Mouse (Mus musculus): ENCODE data around the gene Rrbp1. TPM values are rescaled to one million over a fixed set of nuclear protein-coding genes. Genes with fewer than 3 reads are reported as not detected.

The Rrbp1 gene
- total RNA-seq, 4 experiments from 2014 or later, result 21.1 to 36.7 (median 29.5) TPM

DNA sequence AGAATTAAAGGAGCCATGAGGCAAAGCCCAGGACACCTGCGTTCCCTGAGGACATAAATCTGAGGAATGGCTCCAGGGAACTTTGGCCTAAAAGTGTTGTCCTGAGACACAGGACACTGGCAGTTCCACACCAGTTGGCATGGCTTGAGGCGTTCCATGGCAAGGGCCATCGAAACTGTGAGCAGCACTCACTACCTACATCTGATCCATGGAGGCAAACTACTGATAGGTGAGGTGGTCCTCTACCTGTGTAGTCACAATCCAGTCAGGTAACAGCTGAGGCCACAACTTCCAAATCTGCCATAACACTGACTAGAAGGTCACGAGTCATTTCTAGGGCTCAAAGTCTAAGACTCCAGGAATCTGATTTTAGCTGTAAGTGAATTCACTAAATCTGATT lies 55.3 kb downstream of the Rrbp1 start:
- no peak for DNase-seq (ENCODE audit: low spot score in 2 of 2)

DNA sequence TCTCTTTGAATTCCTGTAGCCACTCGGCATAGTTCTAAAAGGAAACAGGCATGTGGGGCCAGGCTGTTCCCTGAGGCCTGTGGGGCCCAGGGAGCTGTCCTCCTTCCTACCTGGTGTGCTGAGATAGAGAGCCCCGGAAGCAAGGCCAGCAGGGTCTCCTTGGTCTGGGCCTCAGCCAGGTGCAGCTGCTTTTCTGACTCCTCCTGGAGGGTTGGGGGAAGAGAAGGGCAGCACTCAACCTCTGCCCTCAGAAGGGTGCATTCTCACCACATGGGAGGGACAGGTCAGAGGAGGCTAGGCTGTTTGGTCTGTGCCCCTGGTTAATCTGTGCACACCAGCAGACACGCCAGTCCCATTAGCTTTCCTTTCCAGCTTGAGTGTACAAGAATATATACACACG lies 56.1 kb downstream of the Rrbp1 start:
- no peak for DNase-seq (ENCODE audit: low spot score in 2 of 2)

GRCm38 (mm10) chr2:143953944-143954343 lies 57.1 kb downstream of the Rrbp1 start:
- DNase-seq (ENCODE audit: low spot score in 2 of 2), result no peak

DNA sequence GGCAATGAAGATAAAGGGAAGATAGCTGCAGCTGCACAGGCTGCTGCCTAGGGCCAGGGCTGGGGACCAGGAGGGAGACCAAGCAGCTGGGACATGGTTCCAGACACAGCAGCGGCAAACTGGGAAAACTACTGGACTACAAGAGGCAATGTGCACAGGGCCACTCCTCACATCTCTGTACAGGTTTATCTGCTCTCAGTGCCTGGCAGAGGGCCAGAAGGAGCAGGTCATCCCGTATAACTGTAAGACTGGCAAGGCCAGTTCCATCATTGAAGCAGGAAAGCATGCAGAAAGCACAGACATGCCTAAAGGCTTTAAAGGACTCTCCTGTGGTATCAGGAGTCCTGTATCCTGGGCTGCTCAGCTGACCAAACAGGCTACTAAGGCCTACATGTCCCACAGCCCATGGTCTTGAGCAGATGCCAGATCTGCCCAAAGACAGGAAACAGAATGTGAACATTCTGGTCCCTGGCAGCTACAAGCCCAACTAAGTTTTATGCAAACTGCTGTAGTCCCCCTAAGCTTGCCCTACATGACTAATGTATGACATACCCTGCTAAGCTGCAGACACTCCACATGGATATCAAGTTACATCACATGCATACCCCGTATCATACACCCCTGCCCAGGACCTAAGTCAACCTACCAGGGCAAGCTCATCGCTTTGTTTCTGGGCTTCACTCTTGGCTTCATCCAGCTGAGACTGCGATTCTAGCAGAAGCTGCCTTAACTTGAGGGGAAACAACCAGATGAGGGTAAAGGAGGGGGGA lies 59.3 kb downstream of the Rrbp1 start:
- DNase-seq (ENCODE audit: low spot score in 2 of 2), result no peak

GRCm38 (mm10) chr2:143951028-143951420 lies 60.0 kb downstream of the Rrbp1 start:
- DNase-seq (ENCODE audit: low spot score in 2 of 2), result no peak

GRCm38 (mm10) chr2:143950290-143951027 lies 60.6 kb downstream of the Rrbp1 start:
- no peak for DNase-seq (ENCODE audit: low spot score in 2 of 2)

GRCm38 (mm10) chr2:143949217-143949616 lies 61.8 kb downstream of the Rrbp1 start:
- no peak for DNase-seq (ENCODE audit: low spot score in 2 of 2)

- DNase-seq (ENCODE audit: low spot score in 2 of 2), result no peak
These were observed 62.6 kb downstream of the Rrbp1 start for GRCm38 (mm10) chr2:143948416-143948815.

- no peak for DNase-seq (ENCODE audit: low spot score in 2 of 2)
These were observed 63.1 kb downstream of the Rrbp1 start for GRCm38 (mm10) chr2:143947981-143948380.

DNA sequence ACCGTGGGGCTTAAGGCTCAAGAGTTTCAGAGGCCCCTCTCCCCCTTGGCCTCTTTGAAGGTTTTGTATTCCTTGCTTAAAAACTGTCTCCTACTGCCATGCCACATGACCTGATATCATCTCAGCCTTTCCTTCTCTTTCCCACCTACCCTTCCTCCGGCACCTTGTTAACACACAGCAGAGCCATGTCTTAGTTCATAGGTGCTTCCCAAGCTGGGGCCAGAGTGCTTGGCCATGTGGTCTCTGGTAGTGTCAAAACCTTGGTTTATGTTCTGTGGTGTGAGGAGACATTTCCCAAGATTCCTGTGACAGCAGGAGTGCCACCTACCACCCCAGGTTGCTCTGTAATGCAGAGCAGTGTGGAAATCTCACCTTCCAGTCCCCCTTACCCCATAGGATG lies 64.7 kb downstream of the Rrbp1 start:
- DNase-seq (ENCODE audit: low spot score in 2 of 2), result no peak

- DNase-seq (ENCODE audit: low spot score in 2 of 2), result no peak
These were observed 65.5 kb downstream of the Rrbp1 start for GRCm38 (mm10) chr2:143945466-143946075.

GRCm38 (mm10) chr2:143944796-143945195 lies 66.3 kb downstream of the Rrbp1 start:
- DNase-seq (ENCODE audit: low spot score in 2 of 2), result no peak

DNA sequence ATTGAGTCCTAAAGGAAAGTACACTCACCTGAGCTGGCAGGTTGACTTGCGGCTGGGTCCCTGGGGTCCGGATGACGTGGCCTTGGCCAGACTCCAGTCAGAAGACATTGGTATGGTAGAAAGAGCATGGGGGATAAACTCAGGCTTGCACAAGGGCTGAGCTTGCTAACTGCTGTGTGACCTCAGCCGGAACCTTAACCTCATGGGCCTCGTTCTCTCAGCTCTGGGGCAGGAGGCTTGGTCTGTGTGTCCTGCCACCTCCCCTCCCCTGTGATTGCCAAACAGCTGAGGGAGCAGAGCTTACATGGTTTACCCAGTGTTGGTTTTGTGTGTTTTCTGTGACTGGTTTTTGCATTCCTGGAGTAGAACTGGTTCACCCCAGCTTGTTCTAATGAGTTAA lies 70.7 kb downstream of the Rrbp1 start:
- no peak for DNase-seq (ENCODE audit: low spot score in 2 of 2)

DNA sequence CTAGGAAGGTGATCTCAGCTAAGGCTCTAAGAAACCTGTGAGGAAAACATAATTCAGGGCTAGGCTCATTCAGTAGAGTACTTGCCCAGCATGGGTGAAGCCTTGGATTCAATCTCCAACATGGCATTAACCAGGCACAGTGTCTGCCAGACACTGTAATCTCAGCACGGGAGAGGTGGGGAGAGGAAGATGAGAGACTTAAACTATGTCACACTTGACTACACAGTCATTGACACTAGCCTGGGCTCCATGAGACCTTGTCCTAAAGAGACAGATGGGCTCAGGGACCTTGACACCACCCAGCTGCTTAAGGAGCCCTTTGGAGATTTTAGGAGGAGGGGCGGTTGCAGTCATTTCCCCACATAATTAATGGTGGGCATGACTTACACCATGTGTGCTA lies 73.2 kb downstream of the Rrbp1 start:
- DNase-seq (ENCODE audit: low spot score in 2 of 2), result no peak

GRCm38 (mm10) chr2:143934439-143934838 lies 76.6 kb downstream of the Rrbp1 start:
- DNase-seq (ENCODE audit: low spot score in 2 of 2), result no peak

DNA sequence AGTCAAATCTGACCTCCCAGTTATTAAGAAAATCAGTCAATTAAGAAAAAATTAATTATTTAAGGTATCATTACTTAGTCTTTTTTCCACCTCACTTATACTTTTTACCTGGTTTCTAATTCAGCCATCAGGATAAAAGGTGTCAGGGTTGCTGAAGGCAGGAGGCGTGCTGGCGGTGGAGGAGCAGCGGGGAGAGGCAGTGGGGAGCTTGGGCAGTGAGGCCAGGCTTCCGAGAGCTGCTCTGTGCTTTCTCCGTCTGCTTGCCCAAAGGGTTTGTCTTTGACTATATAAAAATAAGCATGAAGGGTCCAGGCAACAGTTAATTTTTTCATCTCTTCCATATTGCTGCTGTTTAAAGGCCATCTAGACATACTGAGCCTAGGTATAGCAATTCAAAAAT lies 77.5 kb downstream of the Rrbp1 start:
- no peak for DNase-seq (ENCODE audit: low spot score in 2 of 2)

- no peak for DNase-seq (ENCODE audit: low spot score in 2 of 2)
These were observed 78.7 kb downstream of the Rrbp1 start for GRCm38 (mm10) chr2:143932340-143932873.

DNA sequence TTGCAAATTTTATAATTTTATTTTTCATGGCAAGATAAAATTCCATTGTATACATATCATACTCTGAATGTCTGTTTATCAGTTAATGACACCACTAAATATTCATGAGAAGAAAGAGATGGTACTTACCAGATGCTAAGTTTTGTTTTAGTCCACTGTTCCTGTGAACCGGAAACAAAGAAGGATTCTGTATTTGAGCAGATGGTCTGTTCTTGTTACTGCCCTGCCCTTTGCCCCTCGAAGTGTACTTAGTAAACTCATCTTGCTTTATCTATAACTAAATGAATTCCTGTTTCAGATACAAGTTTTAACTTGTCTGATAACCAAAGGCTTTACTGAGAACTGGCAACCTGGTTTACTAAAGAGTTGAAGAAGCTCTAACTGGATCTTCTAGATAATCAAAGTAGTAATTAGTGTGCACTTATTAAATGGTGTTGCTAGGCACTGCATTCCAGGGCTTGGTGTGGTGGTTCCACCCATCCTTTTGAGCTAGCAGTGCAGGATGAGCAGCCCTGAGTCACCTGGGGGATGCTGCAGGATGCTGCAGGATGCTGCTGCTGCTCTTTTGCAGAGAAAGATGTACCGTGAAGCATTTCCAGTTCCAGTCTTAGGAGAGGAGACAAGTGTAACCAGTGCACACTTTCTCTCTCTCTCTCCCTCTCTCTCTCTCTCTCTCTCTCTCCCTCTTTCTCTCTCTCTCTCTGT lies 81.3 kb downstream of the Rrbp1 start:
- no peak for DNase-seq (ENCODE audit: low spot score in 2 of 2)

DNA sequence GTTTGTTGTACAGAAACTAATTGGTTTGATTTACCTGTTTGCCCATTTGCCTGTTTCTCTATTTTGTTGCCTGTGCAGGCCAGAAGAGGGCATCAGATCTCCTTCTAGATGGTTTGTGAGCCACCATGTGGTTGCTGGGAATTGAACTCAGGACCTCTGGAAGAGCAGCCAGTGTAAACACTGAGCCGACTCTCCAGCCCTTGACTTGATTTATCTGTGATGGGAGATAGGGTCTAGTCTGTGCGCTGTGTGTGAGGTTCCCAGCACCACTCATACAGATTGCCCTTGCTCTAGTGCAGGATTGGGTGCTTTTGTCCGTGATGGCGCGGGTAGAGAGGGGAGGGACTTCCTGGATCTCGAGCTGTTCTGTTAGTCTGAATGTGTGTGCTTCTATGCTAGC lies 85.2 kb downstream of the Rrbp1 start:
- DNase-seq (ENCODE audit: low spot score in 2 of 2), result no peak

DNA sequence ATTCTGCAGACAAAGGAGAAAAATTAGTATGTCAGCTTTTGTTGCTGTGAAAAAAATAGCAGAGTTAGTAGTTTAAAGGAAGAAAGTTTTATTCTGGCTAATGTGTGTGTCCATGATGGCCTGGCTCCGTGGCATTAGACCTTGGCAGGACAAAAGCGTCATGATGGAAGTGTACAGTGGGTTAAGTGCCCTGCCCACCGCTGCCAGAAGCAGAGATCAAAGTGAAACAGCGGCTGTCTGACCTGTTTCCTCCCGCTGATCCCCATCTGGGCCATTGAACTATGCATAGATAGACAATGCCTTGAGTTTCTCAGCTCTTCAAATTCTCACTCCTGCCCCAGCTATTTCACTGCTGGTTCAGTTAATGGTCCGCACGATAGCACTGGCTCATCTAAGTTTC lies 87.0 kb downstream of the Rrbp1 start:
- DNase-seq (ENCODE audit: low spot score in 2 of 2), result no peak

GRCm38 (mm10) chr2:143918831-143919502 lies 92.1 kb downstream of the Rrbp1 start:
- no peak for DNase-seq (ENCODE audit: low spot score in 2 of 2)

Measured in gastrocnemius, adult 8-10 months (tissue).